ENCODE assay signal across 8 mouse cellular contexts in genomic region chr17:84161231-84161854, GRCm38 (mm10). TPM values are rescaled to one million over a fixed set of nuclear protein-coding genes. Genes with fewer than 3 reads are reported as not detected.
A peak's percentile ranks its signal among the peaks of the same experiment; 100 is the strongest.
DNase-seq lines count a peak whose midpoint lies in the region; ATAC-seq lines count a peak whose summit lies in the region.

No protein-coding gene starts in this region.

- peak; percentile 13; the same call in 1 of the 2 replicates for ATAC-seq in forebrain, embryonic 13.5 days
- no peak for ATAC-seq in forebrain, embryonic 11.5 days (replicated peaks; ENCODE audit: low FRiP score)
- peak; percentile 36 for ATAC-seq in megakaryocyte, adult 5-6 weeks (ENCODE audit: poor library complexity, severe bottlenecking)

- 55% methylated on average over 6 of the region's 6 CpGs for WGBS in forebrain, embryonic 13.5 days
- WGBS in forebrain, embryonic 11.5 days = 66% methylated on average over 6 of the region's 6 CpGs

- no peak overlapping the region for H3K4me3 ChIP-seq in forebrain, embryonic 13.5 days
- no peak overlapping the region for H3K4me3 ChIP-seq in forebrain, embryonic 11.5 days (ENCODE audit: low read depth, low read length)

- intact Hi-C loops in heart, postnatal 14 days (cut with DNase I) = no loop called here

- no peaks in the 10 kb centered on the region for H3K9me3 ChIP-seq in forebrain, embryonic 13.5 days (replicated peaks)
- no peaks in the 10 kb centered on the region for H3K9me3 ChIP-seq in forebrain, embryonic 11.5 days (ENCODE audit: control insufficient read depth, low read length)

- H3K9ac ChIP-seq in forebrain, embryonic 13.5 days = no peak overlapping the region
- no peak overlapping the region for H3K9ac ChIP-seq in forebrain, embryonic 11.5 days (ENCODE audit: low read length)

- H3K27me3 ChIP-seq in forebrain, embryonic 13.5 days = peaks cover 13% of the 10 kb centered on the region
- H3K27me3 ChIP-seq in forebrain, embryonic 11.5 days (ENCODE audit: control insufficient read depth, insufficient read depth, low read length) = peaks cover 3% of the 10 kb centered on the region; the same call in 1 of the 2 replicates

- no peaks in the 10 kb centered on the region for H3K36me3 ChIP-seq in forebrain, embryonic 13.5 days (ENCODE audit: poor library complexity, severe bottlenecking)
- H3K36me3 ChIP-seq in forebrain, embryonic 11.5 days (ENCODE audit: control insufficient read depth, insufficient read depth, low read length) = no peaks in the 10 kb centered on the region

- H3K27ac ChIP-seq in forebrain, embryonic 13.5 days = no peak overlapping the region
- no peak overlapping the region for H3K27ac ChIP-seq in forebrain, embryonic 11.5 days (ENCODE audit: low read depth, low read length)

- H3K4me2 ChIP-seq in forebrain, embryonic 13.5 days = no peak overlapping the region
- no peak overlapping the region for H3K4me2 ChIP-seq in forebrain, embryonic 11.5 days (ENCODE audit: low read depth, low read length, severe bottlenecking)

- H3K4me1 ChIP-seq in forebrain, embryonic 13.5 days = peaks cover 9% of the 10 kb centered on the region; the same call in 1 of the 2 replicates
- peaks cover 4% of the 10 kb centered on the region; the same call in 1 of the 2 replicates for H3K4me1 ChIP-seq in forebrain, embryonic 11.5 days (replicated peaks; ENCODE audit: control insufficient read depth, insufficient read depth, low read length)

- DNase-seq in forebrain, embryonic 11.5 days (ENCODE audit: low spot score) = no peak
- DNase-seq in right cerebral cortex, postnatal 25 days = peak; percentile 4
- no peak for DNase-seq in right cerebral cortex, adult 2 months (ENCODE audit: low spot score in 2 of 2)
- DNase-seq in heart, postnatal 14 days = peak; percentile 17 to 55
- DNase-seq in thymus, postnatal 4 days = peak; percentile 66
- no peak for DNase-seq in left cerebral cortex, adult 9 months (ENCODE audit: low spot score in 2 of 2)

RNA-seq across cellular contexts. Expression of gene Zfp36l2, which starts 26.4 kb away (rescaled TPM):
- 4.9 and 5.0 TPM in 2 replicates for polyA plus RNA-seq in forebrain, embryonic 13.5 days (2015; fragmentation: Nextera tagmentation; extraction: Ambion mirVana)
- polyA plus RNA-seq in forebrain, embryonic 11.5 days (2014; fragmentation: Nextera tagmentation; extraction: Ambion mirVana) = 11.9 and 15.3 TPM in 2 replicates
- 10 to 100 TPM; 30.3 to 33.3 TPM for total RNA-seq in heart, postnatal 14 days (2021)
- 316 and 357 TPM in 2 replicates for total RNA-seq in megakaryocyte, adult 5-6 weeks (2015)
- 121 and 168 TPM in 2 replicates for total RNA-seq in megakaryocyte, adult 5-6 weeks (2017)

Comparison
In these comparisons a context has a peak if more than half of its experiments do, and no peak if none do; other contexts are left out.
1. DNase-seq: peak in right cerebral cortex, postnatal 25 days (single experiment), heart, postnatal 14 days (2 of 2) and thymus, postnatal 4 days (single experiment); none in forebrain, embryonic 11.5 days (single experiment), right cerebral cortex, adult 2 months (0 of 2) and left cerebral cortex, adult 9 months (0 of 2).